Mouse (Mus musculus): Measurements from ENCODE around the gene H2-M10.6. TPM values are rescaled to one million over a fixed set of nuclear protein-coding genes. Genes with fewer than 3 reads are reported as not detected.

Gene H2-M10.6
- polyA plus RNA-seq, 1 experiment from 2014 or later, result not detected

DNA sequence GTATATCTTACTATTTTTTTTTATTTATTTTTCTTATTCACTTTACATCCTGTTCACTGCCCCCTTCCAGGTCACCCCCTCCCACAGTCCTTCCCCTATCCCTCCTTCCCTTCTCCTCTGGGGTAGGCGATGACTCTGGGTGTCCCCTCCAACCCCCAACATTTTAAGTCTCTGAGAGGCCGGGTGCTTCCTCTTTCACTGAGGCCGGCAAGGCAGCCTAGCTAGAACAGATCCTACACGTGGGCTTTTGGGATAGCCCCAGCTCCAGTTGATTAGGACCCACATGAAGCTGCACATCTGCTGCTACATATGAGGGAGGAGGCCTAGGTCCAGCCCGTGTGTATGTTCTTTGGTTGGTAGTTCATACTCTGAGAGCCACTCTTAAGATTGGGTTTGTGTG, 27.0 kb downstream of the H2-M10.6 start:
- no peaks in the 10 kb centered on the region for H3K27me3 ChIP-seq (ENCODE audit: insufficient read depth, low read length)
- no peaks in the 10 kb centered on the region for H3K9me3 ChIP-seq (replicated peaks; ENCODE audit: low read length)
- H3K9ac ChIP-seq (ENCODE audit: low read depth, low read length), result no peak overlapping the region
- no peak overlapping the region for H3K27ac ChIP-seq
- TF ChIP-seq CTCF (IDR thresholded peaks at IDR 0.05; ENCODE audit: low read depth), result no peak
- H3K36me3 ChIP-seq (ENCODE audit: insufficient read depth, low read length), result no peaks in the 10 kb centered on the region
- ATAC-seq (replicated peaks; ENCODE audit: low FRiP score, low read depth), result no peak
- H3K4me1 ChIP-seq (replicated peaks; ENCODE audit: insufficient read depth, low read length), result peaks cover 3% of the 10 kb centered on the region; the same call in 1 of the 2 replicates
- no peak overlapping the region for H3K4me3 ChIP-seq (replicated peaks; ENCODE audit: low read depth, low read length)
- DNase-seq (ENCODE audit: low spot score), result no peak
- WGBS, result 82% methylated on average over 5 of the region's 5 CpGs
- no peak overlapping the region for H3K4me2 ChIP-seq (ENCODE audit: low read length)

GRCm38 (mm10) chr17:36839931-36840330, 28.0 kb downstream of the H2-M10.6 start:
- ATAC-seq (replicated peaks; ENCODE audit: low FRiP score, low read depth), result no peak
- 75% methylated on average over 3 of the region's 3 CpGs for whole genome bisulfite sequencing
- H3K4me3 ChIP-seq (replicated peaks; ENCODE audit: low read depth, low read length), result no peak overlapping the region
- H3K36me3 ChIP-seq (ENCODE audit: insufficient read depth, low read length), result no peaks in the 10 kb centered on the region
- no peak overlapping the region for H3K27ac ChIP-seq
- H3K4me2 ChIP-seq (ENCODE audit: low read length), result no peak overlapping the region
- H3K27me3 ChIP-seq (ENCODE audit: insufficient read depth, low read length), result no peaks in the 10 kb centered on the region
- no peak for TF ChIP-seq CTCF (IDR thresholded peaks at IDR 0.05; ENCODE audit: low read depth)
- peaks cover 3% of the 10 kb centered on the region; the same call in 1 of the 2 replicates for H3K4me1 ChIP-seq (replicated peaks; ENCODE audit: insufficient read depth, low read length)
- no peak overlapping the region for H3K9ac ChIP-seq (ENCODE audit: low read depth, low read length)
- no peak for DNase-seq (ENCODE audit: low spot score)
- no peaks in the 10 kb centered on the region for H3K9me3 ChIP-seq (replicated peaks; ENCODE audit: low read length)

GRCm38 (mm10) chr17:36840961-36841445, 29.0 kb downstream of the H2-M10.6 start:
- no peaks in the 10 kb centered on the region for H3K9me3 ChIP-seq (replicated peaks; ENCODE audit: low read length)
- ATAC-seq (replicated peaks; ENCODE audit: low FRiP score, low read depth) (no peak), DNase-seq (ENCODE audit: low spot score) (no peak)
- H3K4me1 ChIP-seq (replicated peaks; ENCODE audit: insufficient read depth, low read length), result peaks cover 3% of the 10 kb centered on the region; the same call in 1 of the 2 replicates
- H3K36me3 ChIP-seq (ENCODE audit: insufficient read depth, low read length), result no peaks in the 10 kb centered on the region
- H3K4me2 ChIP-seq (ENCODE audit: low read length), result no peak overlapping the region
- no peak for TF ChIP-seq CTCF (IDR thresholded peaks at IDR 0.05; ENCODE audit: low read depth)
- H3K4me3 ChIP-seq (replicated peaks; ENCODE audit: low read depth, low read length), result no peak overlapping the region
- H3K9ac ChIP-seq (ENCODE audit: low read depth, low read length), result no peak overlapping the region
- H3K27me3 ChIP-seq (ENCODE audit: insufficient read depth, low read length), result no peaks in the 10 kb centered on the region
- no peak overlapping the region for H3K27ac ChIP-seq

- H3K4me1 ChIP-seq (replicated peaks; ENCODE audit: insufficient read depth, low read length), result no peaks in the 10 kb centered on the region; the same call in 1 of the 2 replicates
- H3K36me3 ChIP-seq (ENCODE audit: insufficient read depth, low read length), result no peaks in the 10 kb centered on the region
- no peaks in the 10 kb centered on the region for H3K27me3 ChIP-seq (ENCODE audit: insufficient read depth, low read length)
- 78% methylated on average over 7 of the region's 7 CpGs for WGBS
- H3K4me3 ChIP-seq (replicated peaks; ENCODE audit: low read depth, low read length), result no peak overlapping the region
- DNase-seq (ENCODE audit: low spot score), result no peak
- ATAC-seq (replicated peaks; ENCODE audit: low FRiP score, low read depth), result no peak
- H3K9me3 ChIP-seq (replicated peaks; ENCODE audit: low read length), result no peaks in the 10 kb centered on the region
- H3K4me2 ChIP-seq (ENCODE audit: low read length), result no peak overlapping the region
- TF ChIP-seq CTCF (IDR thresholded peaks at IDR 0.05; ENCODE audit: low read depth), result no peak
- H3K9ac ChIP-seq (ENCODE audit: low read depth, low read length), result no peak overlapping the region
- H3K27ac ChIP-seq, result no peak overlapping the region
Measured at GRCm38 (mm10) chr17:36843696-36844095, 31.7 kb downstream of the H2-M10.6 start.

DNA sequence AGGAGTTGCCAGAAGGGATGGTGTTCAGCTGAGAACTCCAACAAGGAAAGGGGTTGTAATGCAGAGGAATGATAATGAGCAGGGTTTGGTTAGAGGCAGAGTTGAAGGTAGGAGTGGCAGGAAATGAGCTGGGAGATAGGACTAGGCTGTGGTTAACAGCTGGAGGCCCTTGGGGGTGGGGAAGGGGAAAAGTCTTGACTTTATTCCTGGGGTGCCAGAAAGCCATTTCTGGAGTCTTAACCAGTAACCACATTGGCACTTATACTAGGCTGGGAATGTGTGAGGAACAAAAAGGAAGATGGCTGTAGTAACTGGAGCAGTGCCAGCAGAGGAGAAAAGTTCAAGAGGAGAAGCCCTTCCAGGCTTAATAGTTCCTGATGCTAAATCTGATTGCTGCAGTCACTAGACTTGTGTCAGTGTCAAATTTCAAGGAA, 32.3 kb downstream of the H2-M10.6 start:
- Histone ChIP-seq H3K4me2 (ENCODE audit: low read length) (no peak overlapping the region), H3K4me1 (replicated peaks; ENCODE audit: insufficient read depth, low read length) (no peaks in the 10 kb centered on the region; the same call in 1 of the 2 replicates), H3K27me3 (ENCODE audit: insufficient read depth, low read length) (no peaks in the 10 kb centered on the region), H3K27ac (no peak overlapping the region), H3K36me3 (ENCODE audit: insufficient read depth, low read length) (no peaks in the 10 kb centered on the region), H3K9ac (ENCODE audit: low read depth, low read length) (no peak overlapping the region), H3K4me3 (replicated peaks; ENCODE audit: low read depth, low read length) (no peak overlapping the region), H3K9me3 (replicated peaks; ENCODE audit: low read length) (no peaks in the 10 kb centered on the region)
- DNase-seq (ENCODE audit: low spot score) (no peak), ATAC-seq (replicated peaks; ENCODE audit: low FRiP score, low read depth) (no peak)
- TF ChIP-seq CTCF (IDR thresholded peaks at IDR 0.05; ENCODE audit: low read depth), result no peak

DNA sequence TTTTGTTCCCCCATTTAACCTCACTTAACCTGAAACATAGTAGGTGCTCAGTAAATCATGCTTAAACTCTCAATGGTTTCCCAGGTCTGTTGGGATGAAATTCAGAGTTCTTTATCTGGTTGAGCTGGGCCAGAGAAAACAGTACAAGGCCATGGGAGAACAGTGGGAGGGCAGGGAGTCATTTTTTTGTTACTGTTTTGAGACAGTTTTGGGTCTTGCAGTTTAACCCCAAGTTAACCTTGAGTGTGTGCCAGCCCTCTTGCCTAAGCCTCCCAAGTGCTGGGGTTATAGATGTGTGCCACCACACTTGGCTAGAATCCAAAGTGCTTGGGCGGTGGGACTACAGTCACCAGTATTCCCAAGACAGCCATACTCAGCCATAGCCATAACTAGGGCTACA, 32.8 kb downstream of the H2-M10.6 start:
- H3K27ac ChIP-seq, result no peak overlapping the region
- H3K4me1 ChIP-seq (replicated peaks; ENCODE audit: insufficient read depth, low read length), result no peaks in the 10 kb centered on the region; the same call in 1 of the 2 replicates
- 58% methylated on average over 1 of the region's 1 CpGs for WGBS
- no peak for TF ChIP-seq CTCF (IDR thresholded peaks at IDR 0.05; ENCODE audit: low read depth)
- DNase-seq (ENCODE audit: low spot score) (no peak), ATAC-seq (replicated peaks; ENCODE audit: low FRiP score, low read depth) (no peak)
- H3K9ac ChIP-seq (ENCODE audit: low read depth, low read length), result no peak overlapping the region
- H3K4me3 ChIP-seq (replicated peaks; ENCODE audit: low read depth, low read length), result no peak overlapping the region
- H3K4me2 ChIP-seq (ENCODE audit: low read length), result no peak overlapping the region
- no peaks in the 10 kb centered on the region for H3K36me3 ChIP-seq (ENCODE audit: insufficient read depth, low read length)
- H3K27me3 ChIP-seq (ENCODE audit: insufficient read depth, low read length), result no peaks in the 10 kb centered on the region
- no peaks in the 10 kb centered on the region for H3K9me3 ChIP-seq (replicated peaks; ENCODE audit: low read length)

- Histone ChIP-seq H3K9ac (ENCODE audit: low read depth, low read length) (no peak overlapping the region), H3K4me2 (ENCODE audit: low read length) (no peak overlapping the region), H3K4me1 (replicated peaks; ENCODE audit: insufficient read depth, low read length) (no peaks in the 10 kb centered on the region; the same call in 1 of the 2 replicates), H3K27ac (no peak overlapping the region), H3K9me3 (replicated peaks; ENCODE audit: low read length) (no peaks in the 10 kb centered on the region), H3K4me3 (replicated peaks; ENCODE audit: low read depth, low read length) (no peak overlapping the region), H3K27me3 (ENCODE audit: insufficient read depth, low read length) (no peaks in the 10 kb centered on the region), H3K36me3 (ENCODE audit: insufficient read depth, low read length) (peaks cover 16% of the 10 kb centered on the region; the same call in 1 of the 2 replicates)
- no peak for DNase-seq (ENCODE audit: low spot score)
- ATAC-seq (replicated peaks; ENCODE audit: low FRiP score, low read depth), result no peak
- TF ChIP-seq CTCF (IDR thresholded peaks at IDR 0.05; ENCODE audit: low read depth), result no peak
- WGBS, result 81% methylated on average over 5 of the region's 5 CpGs
Measured at GRCm38 (mm10) chr17:36848911-36849310, 36.9 kb downstream of the H2-M10.6 start.
